In the genomic region with DNA sequence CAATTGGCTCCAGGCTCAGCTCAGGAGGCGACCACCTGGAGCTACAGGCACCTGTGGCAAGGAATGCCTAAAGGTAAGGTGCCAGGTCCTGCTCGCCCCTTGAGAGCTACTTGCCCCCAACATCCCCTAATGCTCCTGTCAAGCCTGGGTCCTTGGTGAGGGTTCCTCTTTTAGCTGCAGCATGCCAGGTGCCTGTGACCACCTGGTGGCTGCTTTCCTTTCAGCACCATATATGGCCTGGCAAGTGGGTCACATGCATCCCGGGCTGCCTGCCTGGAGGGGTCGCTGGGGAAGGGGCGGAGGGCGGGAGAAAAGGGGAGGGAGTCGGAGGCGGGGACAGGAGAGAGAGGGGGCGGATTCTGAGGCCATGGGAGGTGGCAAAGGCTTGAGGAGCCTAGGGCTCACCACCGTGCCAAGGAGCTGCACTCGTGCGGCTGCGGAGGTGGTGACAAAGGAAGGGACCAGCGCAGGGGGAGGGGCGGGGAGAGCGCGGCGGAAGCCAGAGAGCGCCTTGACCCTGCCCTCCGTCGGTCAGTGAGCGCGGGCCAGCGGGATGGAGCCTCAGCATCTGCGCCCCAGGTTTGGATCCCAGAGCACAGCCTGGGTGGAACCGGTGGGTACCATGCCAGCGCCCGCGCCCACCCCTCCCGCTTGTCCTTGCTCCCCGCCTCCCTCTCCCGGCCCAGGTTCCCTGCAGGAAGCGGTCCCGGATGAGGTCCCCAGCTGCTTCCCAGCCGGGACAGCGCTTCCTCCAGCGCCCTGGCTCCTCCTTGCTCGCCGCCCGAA, we compare ENCODE assay signal across 8 mouse cellular contexts. TPM values are rescaled to one million over a fixed set of nuclear protein-coding genes. Genes with fewer than 3 reads are reported as not detected.
DNase-seq lines count a peak whose midpoint lies in the region; ATAC-seq and TF ChIP-seq lines count a peak whose summit lies in the region.
"Not testable (repeated sequence)": the region's sequence is repeated elsewhere in the genome, so short reads cannot be mapped to it uniquely, and the experiment has no call there.

A gene (plus strand): TSS at position 559 of the 786 bp plus-strand sequence.

- DNase-seq in adrenal gland, postnatal 14 days = peak; percentile 19
- peak; percentile 54 for DNase-seq in embryo, embryonic 10.5 days (ENCODE audit: low spot score)
- DNase-seq in gastrocnemius, postnatal 10 days = peak; percentile 2
- DNase-seq in kidney, postnatal 25 days = peak; percentile 1 to 31
- DNase-seq in liver, embryonic 14.5 days (ENCODE audit: low read depth in 3 of 3, low spot score in 3 of 3) = not testable (repeated sequence)
- DNase-seq in stomach, postnatal 0 days (ENCODE audit: low spot score) = peak; percentile 28

- H3K4me3 ChIP-seq in hindbrain, embryonic 12.5 days = peak within 1 kb of the TSS; percentile 53
- 0 out of 4 replicates have a peak within 1 kb of the TSS, but pooled peaks of 1 of the 2 experiments have one; percentile 17 for H3K4me3 ChIP-seq in liver, embryonic 14.5 days (ENCODE audit: insufficient read depth in 1 of 2, low read depth in 2 of 2, low read length in 2 of 2)
- peak within 1 kb of the TSS; percentile 52 for H3K4me3 ChIP-seq in midbrain, embryonic 16.5 days (ENCODE audit: low read depth, low read length)
- H3K4me3 ChIP-seq in stomach, postnatal 0 days (ENCODE audit: low read depth, low read length) = peak within 1 kb of the TSS; percentile 38

- ATAC-seq in hindbrain, embryonic 12.5 days (ENCODE audit: low FRiP score) = 0 out of 2 replicates have a peak, but pooled peaks have one; percentile 38
- ATAC-seq in liver, embryonic 14.5 days (ENCODE audit: insufficient read depth); stomach, postnatal 0 days (ENCODE audit: low FRiP score, low TSS enrichment): not testable (repeated sequence)
- peak; percentile 90 for ATAC-seq in midbrain, embryonic 16.5 days

- H3K9me3 ChIP-seq in hindbrain, embryonic 12.5 days (replicated peaks); liver, embryonic 14.5 days (ENCODE audit: control insufficient read depth, low read length); midbrain, embryonic 16.5 days (replicated peaks; ENCODE audit: control insufficient read depth, low read length, poor library complexity, severe bottlenecking); stomach, postnatal 0 days (ENCODE audit: control insufficient read depth, low read length): not testable (repeated sequence)

- not testable (repeated sequence) for H3K27me3 ChIP-seq in hindbrain, embryonic 12.5 days; liver, embryonic 14.5 days (ENCODE audit: control insufficient read depth, insufficient read depth, low read length); midbrain, embryonic 16.5 days (ENCODE audit: control insufficient read depth, insufficient read depth, low read depth, low read length); stomach, postnatal 0 days (ENCODE audit: control insufficient read depth, insufficient read depth, low read length)

- H3K4me2 ChIP-seq in hindbrain, embryonic 12.5 days (replicated peaks) = peak within 1 kb of the TSS; percentile 65
- H3K4me2 ChIP-seq in liver, embryonic 14.5 days (ENCODE audit: low read depth) = peak within 1 kb of the TSS; percentile 32; the same call in 1 of the 2 replicates
- H3K4me2 ChIP-seq in midbrain, embryonic 16.5 days (ENCODE audit: low read length) = peak within 1 kb of the TSS; percentile 63
- peak within 1 kb of the TSS; percentile 60 for H3K4me2 ChIP-seq in stomach, postnatal 0 days (replicated peaks; ENCODE audit: low read depth)

- 6% methylated on average over 16 of the region's 40 CpGs for WGBS in hindbrain, embryonic 12.5 days
- 5% methylated on average over 18 of the region's 40 CpGs for WGBS in liver, embryonic 14.5 days (ENCODE audit: insufficient replicate concordance)
- WGBS in midbrain, embryonic 16.5 days = 5% methylated on average over 16 of the region's 40 CpGs
- WGBS in stomach, postnatal 0 days = 4% methylated on average over 16 of the region's 40 CpGs

- not testable (repeated sequence) for H3K36me3 ChIP-seq in hindbrain, embryonic 12.5 days; liver, embryonic 14.5 days (replicated peaks; ENCODE audit: control insufficient read depth, insufficient read depth, low read depth); midbrain, embryonic 16.5 days (ENCODE audit: control insufficient read depth, insufficient read depth, low read length); stomach, postnatal 0 days (ENCODE audit: control insufficient read depth, insufficient read depth, low read length)

- not testable (repeated sequence) for H3K27ac ChIP-seq in hindbrain, embryonic 12.5 days; liver, embryonic 14.5 days; midbrain, embryonic 16.5 days (ENCODE audit: low read length); stomach, postnatal 0 days (replicated peaks)

- H3K9ac ChIP-seq in hindbrain, embryonic 12.5 days = peak within 1 kb of the TSS; percentile 70
- not testable (repeated sequence) for H3K9ac ChIP-seq in liver, embryonic 14.5 days (replicated peaks); stomach, postnatal 0 days (ENCODE audit: low read length)
- peak within 1 kb of the TSS; percentile 73 for H3K9ac ChIP-seq in midbrain, embryonic 16.5 days (ENCODE audit: low read depth, low read length)

- H3K4me1 ChIP-seq in hindbrain, embryonic 12.5 days; liver, embryonic 14.5 days (replicated peaks; ENCODE audit: control insufficient read depth in 2 of 2, insufficient read depth in 2 of 2, low read length in 1 of 2); midbrain, embryonic 16.5 days (ENCODE audit: control insufficient read depth, insufficient read depth, low read length); stomach, postnatal 0 days (replicated peaks; ENCODE audit: control insufficient read depth, insufficient read depth): not testable (repeated sequence)

- TF ChIP-seq CTCF in liver, embryonic 14.5 days (IDR thresholded peaks at IDR 0.05; ENCODE audit: low read depth) = not testable (repeated sequence)
- TF ChIP-seq CTCF in stomach, postnatal 0 days (IDR thresholded peaks at IDR 0.05; ENCODE audit: low read depth) = 0 out of 2 replicates have a peak, but pooled peaks have one; percentile 1

- TF ChIP-seq EP300 in liver, embryonic 14.5 days (IDR thresholded peaks at IDR 0.05; ENCODE audit: low read depth); stomach, postnatal 0 days (optimal IDR thresholded peaks at IDR 0.05): not testable (repeated sequence)

RNA-seq across cellular contexts. Expression of the gene that starts here (rescaled TPM):
- total RNA-seq in adrenal gland, postnatal 14 days (2021) = 1.0 TPM in 1 of 2 replicates, not detected in the other
- under 1 TPM in 1 of 2 experiments, not detected in 1; 0.31 TPM for total RNA-seq in gastrocnemius, postnatal 10 days (2021)
- polyA plus RNA-seq in hindbrain, embryonic 12.5 days (2016; fragmentation: Nextera tagmentation; extraction: Ambion mirVana) = 6.4 and 7.5 TPM in 2 replicates
- polyA plus RNA-seq in liver, embryonic 14.5 days (2012; rRNA removed) = 0.17 and 0.18 TPM in 2 replicates
- polyA plus RNA-seq in liver, embryonic 14.5 days (2014; fragmentation: Nextera tagmentation; extraction: Ambion mirVana) = 0.08 TPM in 1 of 2 replicates, not detected in the other
- polyA plus RNA-seq in midbrain, embryonic 16.5 days (2015; fragmentation: Nextera tagmentation; extraction: Ambion mirVana) = 14.7 and 15.5 TPM in 2 replicates
- 0.51 and 0.58 TPM in 2 replicates for polyA plus RNA-seq in stomach, postnatal 0 days (2015; fragmentation: Nextera tagmentation; extraction: Ambion mirVana)

Comparison
In these comparisons a context has a peak if more than half of its experiments do, and no peak if none do; other contexts are left out.
1. Peak in DNase-seq in gastrocnemius, postnatal 10 days; RNA of the gene not detected or under 1 TPM.
2. Peak in DNase-seq, H3K4me3 ChIP-seq and H3K4me2 ChIP-seq in stomach, postnatal 0 days; RNA of the gene not detected or under 1 TPM.